Mouse (Mus musculus): ENCODE results near the gene Svop. TPM values are rescaled to one million over a fixed set of nuclear protein-coding genes. Genes with fewer than 3 reads are reported as not detected.

Svop gene
- polyA plus RNA-seq, 1 experiment from 2014 or later: 0.08 TPM

DNA sequence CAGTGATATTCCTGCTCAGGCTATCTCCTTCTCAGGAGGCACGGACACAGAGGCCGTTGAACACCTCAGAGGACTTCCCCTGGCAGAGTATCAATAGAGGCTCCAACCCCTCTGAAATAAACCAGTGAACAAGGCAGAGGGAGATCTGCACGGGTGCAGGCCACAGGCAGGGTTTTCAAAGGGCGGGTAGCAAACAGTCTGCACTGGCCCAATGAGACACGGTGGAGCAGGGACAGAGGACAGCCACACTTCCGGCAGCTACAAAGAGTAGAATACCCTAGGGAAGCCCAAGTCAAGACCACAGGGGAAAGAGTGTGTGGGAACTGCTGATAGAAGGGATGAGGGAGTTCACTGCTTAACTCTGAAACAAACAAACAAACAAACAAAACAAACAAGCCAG, 107.8 kb downstream of the Svop start:
- no peak overlapping the region for H3K4me2 ChIP-seq (ENCODE audit: low read length)
- ATAC-seq (replicated peaks; ENCODE audit: low FRiP score, low read depth) (no peak), DNase-seq (ENCODE audit: low spot score) (no peak)
- H3K4me1 ChIP-seq (replicated peaks; ENCODE audit: insufficient read depth, low read length): peaks cover 17% of the 10 kb centered on the region
- H3K36me3 ChIP-seq (ENCODE audit: insufficient read depth, low read length): no peaks in the 10 kb centered on the region
- H3K9me3 ChIP-seq (replicated peaks; ENCODE audit: low read length): no peaks in the 10 kb centered on the region
- no peak overlapping the region for H3K4me3 ChIP-seq (replicated peaks; ENCODE audit: low read depth, low read length)
- 52% methylated on average over 6 of the region's 6 CpGs for WGBS
- H3K9ac ChIP-seq (ENCODE audit: low read depth, low read length): no peak overlapping the region
- TF ChIP-seq CTCF (IDR thresholded peaks at IDR 0.05; ENCODE audit: low read depth): no peak
- no peak overlapping the region for H3K27ac ChIP-seq
- H3K27me3 ChIP-seq (ENCODE audit: insufficient read depth, low read length): no peaks in the 10 kb centered on the region

- no peak for DNase-seq (ENCODE audit: low spot score)
- H3K4me1 ChIP-seq (replicated peaks; ENCODE audit: insufficient read depth, low read length): peaks cover 17% of the 10 kb centered on the region
- no peak overlapping the region for H3K4me2 ChIP-seq (ENCODE audit: low read length)
- no peak overlapping the region for H3K27ac ChIP-seq
- no peak overlapping the region for H3K4me3 ChIP-seq (replicated peaks; ENCODE audit: low read depth, low read length)
- no peaks in the 10 kb centered on the region for H3K9me3 ChIP-seq (replicated peaks; ENCODE audit: low read length)
- no peak for ATAC-seq (replicated peaks; ENCODE audit: low FRiP score, low read depth)
- WGBS: 52% methylated on average over 8 of the region's 8 CpGs
- TF ChIP-seq CTCF (IDR thresholded peaks at IDR 0.05; ENCODE audit: low read depth): no peak
- H3K9ac ChIP-seq (ENCODE audit: low read depth, low read length): no peak overlapping the region
- H3K27me3 ChIP-seq (ENCODE audit: insufficient read depth, low read length): no peaks in the 10 kb centered on the region
- no peaks in the 10 kb centered on the region for H3K36me3 ChIP-seq (ENCODE audit: insufficient read depth, low read length)
These were observed 109.5 kb downstream of the Svop start for GRCm38 (mm10) chr5:113981843-113982242.

DNA sequence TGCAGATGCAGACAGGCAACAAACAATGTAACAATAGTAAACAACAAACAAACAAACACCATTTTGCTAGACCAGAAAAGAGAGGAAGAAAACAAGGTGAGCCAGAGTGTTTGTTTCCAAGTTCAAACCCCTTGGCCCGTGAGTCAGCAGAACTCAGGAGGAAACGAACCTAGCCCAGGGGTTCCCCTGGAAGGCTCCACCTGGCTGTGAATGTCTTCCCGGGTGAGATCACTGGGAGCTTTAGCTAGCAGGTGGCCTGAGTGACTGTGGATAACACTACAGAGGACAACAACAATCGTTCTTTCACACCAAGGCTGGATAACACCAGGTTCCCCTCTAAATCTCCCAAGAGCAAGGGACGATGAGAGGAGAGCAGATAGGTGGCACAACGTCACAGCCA, 110.2 kb downstream of the Svop start:
- ATAC-seq (replicated peaks; ENCODE audit: low FRiP score, low read depth) (no peak), DNase-seq (ENCODE audit: low spot score) (no peak)
- Histone ChIP-seq H3K4me1 (replicated peaks; ENCODE audit: insufficient read depth, low read length) (peaks cover 11% of the 10 kb centered on the region), H3K4me2 (ENCODE audit: low read length) (no peak overlapping the region), H3K9me3 (replicated peaks; ENCODE audit: low read length) (no peaks in the 10 kb centered on the region), H3K9ac (ENCODE audit: low read depth, low read length) (no peak overlapping the region), H3K4me3 (replicated peaks; ENCODE audit: low read depth, low read length) (no peak overlapping the region), H3K27me3 (ENCODE audit: insufficient read depth, low read length) (no peaks in the 10 kb centered on the region), H3K36me3 (ENCODE audit: insufficient read depth, low read length) (no peaks in the 10 kb centered on the region), H3K27ac (no peak overlapping the region)
- TF ChIP-seq CTCF (IDR thresholded peaks at IDR 0.05; ENCODE audit: low read depth): no peak
- 88% methylated on average over 6 of the region's 6 CpGs for WGBS

GRCm38 (mm10) chr5:113980511-113980910, 110.9 kb downstream of the Svop start:
- no peaks in the 10 kb centered on the region for H3K27me3 ChIP-seq (ENCODE audit: insufficient read depth, low read length)
- H3K4me2 ChIP-seq (ENCODE audit: low read length): no peak overlapping the region
- no peaks in the 10 kb centered on the region for H3K9me3 ChIP-seq (replicated peaks; ENCODE audit: low read length)
- no peak overlapping the region for H3K27ac ChIP-seq
- peaks cover 13% of the 10 kb centered on the region for H3K4me1 ChIP-seq (replicated peaks; ENCODE audit: insufficient read depth, low read length)
- no peaks in the 10 kb centered on the region for H3K36me3 ChIP-seq (ENCODE audit: insufficient read depth, low read length)
- TF ChIP-seq CTCF (IDR thresholded peaks at IDR 0.05; ENCODE audit: low read depth): no peak
- H3K4me3 ChIP-seq (replicated peaks; ENCODE audit: low read depth, low read length): no peak overlapping the region
- ATAC-seq (replicated peaks; ENCODE audit: low FRiP score, low read depth) (no peak), DNase-seq (ENCODE audit: low spot score) (no peak)
- 91% methylated on average over 1 of the region's 1 CpGs for WGBS
- no peak overlapping the region for H3K9ac ChIP-seq (ENCODE audit: low read depth, low read length)

DNA sequence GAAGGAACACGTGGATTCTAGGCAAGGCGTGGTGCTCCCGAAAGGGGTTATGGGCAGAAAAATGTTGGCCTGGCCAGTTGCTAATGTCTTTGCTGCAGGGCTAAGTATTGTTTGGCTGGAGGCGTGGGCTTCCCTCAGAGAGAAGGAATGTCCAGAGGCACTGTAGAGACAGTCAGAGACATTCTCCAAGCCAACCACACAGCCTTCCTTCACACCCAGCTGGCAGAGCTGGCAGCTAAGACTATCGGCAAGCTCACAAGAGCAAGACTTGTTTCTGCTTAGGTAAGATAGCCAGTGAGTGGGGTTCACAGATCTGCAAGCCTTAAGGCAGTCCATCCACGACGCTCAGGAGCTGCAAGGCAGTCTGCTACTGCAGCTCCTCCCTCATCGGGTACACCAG, 114.1 kb downstream of the Svop start:
- Histone ChIP-seq H3K27me3 (ENCODE audit: insufficient read depth, low read length) (no peaks in the 10 kb centered on the region), H3K4me1 (replicated peaks; ENCODE audit: insufficient read depth, low read length) (peaks cover 35% of the 10 kb centered on the region), H3K9ac (ENCODE audit: low read depth, low read length) (no peak overlapping the region), H3K9me3 (replicated peaks; ENCODE audit: low read length) (no peaks in the 10 kb centered on the region), H3K4me2 (ENCODE audit: low read length) (no peak overlapping the region), H3K36me3 (ENCODE audit: insufficient read depth, low read length) (no peaks in the 10 kb centered on the region), H3K27ac (no peak overlapping the region), H3K4me3 (replicated peaks; ENCODE audit: low read depth, low read length) (no peak overlapping the region)
- WGBS: 83% methylated on average over 8 of the region's 8 CpGs
- ATAC-seq (replicated peaks; ENCODE audit: low FRiP score, low read depth) (no peak), DNase-seq (ENCODE audit: low spot score) (no peak)
- no peak for TF ChIP-seq CTCF (IDR thresholded peaks at IDR 0.05; ENCODE audit: low read depth)

Other genes starting within 250 kb of the Svop start
- gene Coro1c, start 182.8 kb downstream of the Svop start, polyA plus RNA-seq (2015; fragmentation: Nextera tagmentation; extraction: Ambion mirVana): 69.5 and 86.7 TPM in 2 replicates
- 9.9 and 10.0 TPM in 2 replicates for gene Ssh1, start 97.7 kb downstream of the Svop start, polyA plus RNA-seq (2015; fragmentation: Nextera tagmentation; extraction: Ambion mirVana)
- 35.3 and 42.7 TPM in 2 replicates for gene Dao, start 87.9 kb downstream of the Svop start, polyA plus RNA-seq (2015; fragmentation: Nextera tagmentation; extraction: Ambion mirVana)
- gene Usp30, start 26.1 kb downstream of the Svop start, polyA plus RNA-seq (2015; fragmentation: Nextera tagmentation; extraction: Ambion mirVana): 10.3 and 12.0 TPM in 2 replicates
- 11.1 and 12.2 TPM in 2 replicates for gene Alkbh2, start 36.6 kb upstream of the Svop start, polyA plus RNA-seq (2015; fragmentation: Nextera tagmentation; extraction: Ambion mirVana)
- 31.1 and 34.6 TPM in 2 replicates for gene Ung, start 38.8 kb upstream of the Svop start, polyA plus RNA-seq (2015; fragmentation: Nextera tagmentation; extraction: Ambion mirVana)
- 4.4 and 4.6 TPM in 2 replicates for gene Acacb, start 55.0 kb upstream of the Svop start, polyA plus RNA-seq (2015; fragmentation: Nextera tagmentation; extraction: Ambion mirVana)
- gene Foxn4, start 182.2 kb upstream of the Svop start, polyA plus RNA-seq (2015; fragmentation: Nextera tagmentation; extraction: Ambion mirVana): not detected in 2 replicates
- 1.4 and 1.6 TPM in 2 replicates for gene Myo1h, start 197.6 kb upstream of the Svop start, polyA plus RNA-seq (2015; fragmentation: Nextera tagmentation; extraction: Ambion mirVana)

Measured in kidney, postnatal 0 days (tissue).